Mouse (Mus musculus) kidney, adult 2 months (tissue): ENCODE results near the gene Rasa2.

Experiments used
- CTCF ChIP-seq: fragments of 200-500 bp; conservative IDR thresholded peaks from 2 replicates; pipeline ENCODE4 v1.5.1; 2011; ENCODE audit warnings: low read depth, mild to moderate bottlenecking, control low read depth, low read length, moderate library complexity, mixed read lengths; ENCODE audit not compliant: insufficient read depth, insufficient read length
- POLR2A ChIP-seq: fragments of 200-500 bp; IDR thresholded peaks from one replicate; pipeline ENCODE4 v1.6.1; 2011; ENCODE audit warnings: low read depth, low read length, control low read depth

- TF ChIP-seq CTCF, result no peak
- TF ChIP-seq POLR2A, result no peak
Measured at GRCm38 (mm10) chr9:96583076-96583475, 48.3 kb downstream of the Rasa2 start.
